Mouse (Mus musculus): Measurements from ENCODE around the gene Bpifb2.
A peak's percentile ranks its signal among the peaks of the same experiment; 100 is the strongest.

Gene Bpifb2

DNA sequence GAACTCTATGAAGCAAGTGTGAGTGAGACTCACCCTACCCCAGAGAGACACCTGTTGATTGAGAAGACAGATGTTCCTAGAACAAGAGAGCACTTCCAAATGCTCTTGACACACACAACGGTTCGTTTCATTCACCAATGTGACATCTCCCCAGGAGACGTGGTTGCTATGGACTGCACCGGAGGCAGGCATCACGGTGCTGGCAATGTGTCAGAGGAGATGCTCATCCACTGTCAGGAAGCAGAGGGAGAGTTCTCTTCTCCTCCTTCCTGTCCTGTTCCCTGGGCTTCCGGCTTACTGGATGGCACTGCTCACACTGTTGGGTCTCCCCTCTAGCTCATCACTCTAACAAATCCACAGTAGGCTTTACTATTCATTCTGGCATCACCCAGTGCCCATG lies 58.5 kb downstream of the Bpifb2 start:
- no peak for DNase-seq

DNA sequence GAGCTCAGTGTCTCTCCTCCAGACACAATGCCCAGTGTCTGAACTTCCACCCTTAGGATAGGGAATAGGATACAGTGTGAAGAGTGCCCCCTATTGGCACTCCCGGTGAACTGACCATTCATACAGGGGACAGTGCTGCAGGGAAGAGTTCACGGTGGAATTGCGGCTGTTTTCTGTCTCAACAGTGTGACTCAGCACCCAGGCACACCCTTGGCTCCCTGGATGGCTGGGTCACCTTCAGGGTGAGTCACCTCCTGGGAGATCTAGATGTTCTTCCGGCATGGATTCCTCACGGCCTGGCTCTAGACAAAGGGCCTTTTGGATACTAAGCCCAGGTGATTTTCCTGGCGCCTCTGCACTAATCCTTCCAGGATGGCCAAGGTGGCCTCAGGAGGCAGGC lies 60.5 kb downstream of the Bpifb2 start:
- no peak for DNase-seq

DNA sequence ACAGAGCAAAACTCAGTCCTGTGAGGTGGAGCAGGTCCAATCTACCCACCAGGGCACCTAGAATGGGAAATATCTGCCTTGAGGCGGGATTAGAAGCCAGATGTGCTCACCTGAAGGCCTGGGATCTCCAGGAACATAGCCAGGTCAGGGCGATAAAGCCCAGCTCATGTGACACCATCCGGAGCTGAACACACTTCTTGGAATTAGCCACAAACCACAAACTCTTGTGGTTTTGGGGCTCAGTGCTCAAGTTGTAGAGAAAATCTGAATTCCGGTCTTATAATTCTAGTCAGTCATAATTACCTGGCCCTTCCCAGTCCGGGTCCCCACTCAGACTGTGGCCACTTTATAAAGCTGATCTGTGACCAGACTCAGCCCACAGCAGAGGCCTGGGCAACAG lies 63.0 kb downstream of the Bpifb2 start, which contains the start of gene Bpifb4:
Gene Bpifb4, plus strand, starts transcription at position 370 of the 400 bp plus-strand sequence.
- no peak for DNase-seq

DNA sequence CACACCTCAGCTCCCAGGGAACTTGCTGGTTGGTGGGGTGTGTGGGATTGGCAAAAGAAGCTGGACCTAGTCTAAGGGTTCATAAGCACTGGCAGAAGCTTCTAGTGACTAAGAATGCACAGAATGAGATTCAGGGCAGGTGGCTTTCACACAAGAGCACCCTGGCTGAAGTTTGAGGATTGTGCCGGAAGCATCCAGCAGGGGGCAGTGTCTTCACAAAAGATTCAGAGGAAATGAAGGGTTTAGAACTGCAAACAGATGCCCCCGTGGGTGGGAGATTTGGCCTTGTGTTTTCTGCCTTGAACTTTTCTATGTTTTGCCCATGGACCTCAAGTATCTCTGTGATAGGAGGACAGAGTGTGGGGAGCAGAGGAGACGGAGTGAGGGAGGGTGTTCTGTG lies 68.7 kb downstream of the Bpifb2 start:
- DNase-seq: peak; percentile 36

DNA sequence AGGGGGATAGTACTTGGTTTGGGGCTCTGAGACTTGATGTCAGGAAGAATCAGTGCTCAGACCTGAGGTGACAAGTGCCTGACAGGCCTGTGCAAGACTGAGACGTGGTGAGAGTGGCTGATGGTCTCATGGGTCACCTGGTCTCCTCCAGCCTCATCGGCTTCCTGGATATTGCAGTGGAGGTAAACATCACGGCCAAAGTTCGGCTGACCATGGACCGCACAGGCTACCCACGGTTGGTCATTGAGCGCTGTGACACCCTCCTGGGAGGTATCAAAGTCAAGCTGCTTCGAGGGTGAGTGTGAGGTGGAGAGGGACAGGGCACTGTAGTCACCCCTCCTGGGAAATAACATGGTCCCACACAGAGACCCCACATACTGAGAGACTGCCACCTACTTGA lies 69.7 kb downstream of the Bpifb2 start:
- DNase-seq: no peak

Data from right cerebral cortex, postnatal 14 days (tissue).